In the genomic region with DNA sequence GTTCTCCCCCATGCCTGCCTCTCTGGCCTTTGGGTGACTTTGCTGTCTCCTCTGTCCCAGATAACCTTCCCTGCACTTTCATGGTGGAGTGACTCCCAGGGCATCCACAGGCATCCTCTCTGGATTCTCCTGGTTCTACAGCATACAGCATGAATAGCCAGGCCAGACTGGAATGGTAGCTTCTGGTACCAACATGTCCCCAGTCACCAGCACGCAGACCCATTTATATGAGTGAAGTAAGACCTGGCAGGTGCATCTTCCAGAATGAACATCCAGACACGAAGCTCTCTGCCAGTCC, we compare ENCODE assay signal across 12 mouse cellular contexts. TPM values are rescaled to one million over a fixed set of nuclear protein-coding genes. Genes with fewer than 3 reads are reported as not detected.
A peak's percentile ranks its signal among the peaks of the same experiment; 100 is the strongest.
DNase-seq lines count a peak whose midpoint lies in the region; ATAC-seq lines count a peak whose summit lies in the region.
"Had no signal": no experiment of that assay in that cellular context is flagged by ENCODE, and none has a peak within 500 bp of the region (broad histone marks: within the 10 kb centered on the region; RNA-seq: fewer than 3 reads in every experiment).

No protein-coding gene starts in this region.

- peak overlapping the region; percentile 95; the same call in 1 of the 2 replicates for H3K4me3 ChIP-seq in heart, embryonic 15.5 days
- H3K4me3 ChIP-seq in brown adipose tissue, adult 24 weeks (ENCODE audit: insufficient read depth, low read depth, low read length): 0 out of 2 replicates have a peak overlapping the region, but pooled peaks have one; percentile 13
- peak overlapping the region; percentile 93 for H3K4me3 ChIP-seq in hindbrain, embryonic 10.5 days
- peak overlapping the region; percentile 80 for H3K4me3 ChIP-seq in midbrain, embryonic 14.5 days (replicated peaks; ENCODE audit: low read depth, low read length)

- H3K9me3 ChIP-seq in heart, embryonic 15.5 days (replicated peaks): no peaks in the 10 kb centered on the region
- no peaks in the 10 kb centered on the region for H3K9me3 ChIP-seq in hindbrain, embryonic 10.5 days
- no peaks in the 10 kb centered on the region for H3K9me3 ChIP-seq in midbrain, embryonic 14.5 days (ENCODE audit: control insufficient read depth, low read length)

- H3K4me2 ChIP-seq in heart, embryonic 15.5 days: peak overlapping the region; percentile 79
- peak overlapping the region; percentile 75 for H3K4me2 ChIP-seq in midbrain, embryonic 14.5 days (ENCODE audit: low read length)

- H3K36me3 ChIP-seq in heart, embryonic 15.5 days: no peaks in the 10 kb centered on the region
- H3K36me3 ChIP-seq in hindbrain, embryonic 10.5 days: peaks cover 37% of the 10 kb centered on the region
- 0 out of 2 replicates have a peak, but pooled peaks cover 4% of the 10 kb centered on the region for H3K36me3 ChIP-seq in midbrain, embryonic 14.5 days (ENCODE audit: control insufficient read depth, insufficient read depth, low read length)

- H3K27ac ChIP-seq in heart, embryonic 15.5 days: 0 out of 2 replicates have a peak overlapping the region, but pooled peaks have one; percentile 34
- peak overlapping the region; percentile 44; the same call in 1 of the 2 replicates for H3K27ac ChIP-seq in brown adipose tissue, adult 24 weeks (replicated peaks; ENCODE audit: low read depth, low read length)
- peak overlapping the region; percentile 71 for H3K27ac ChIP-seq in hindbrain, embryonic 10.5 days
- H3K27ac ChIP-seq in midbrain, embryonic 14.5 days (replicated peaks; ENCODE audit: low read depth, low read length): no peak overlapping the region
- H3K27ac ChIP-seq: liver, embryonic 14.5 days had no signal

- intact Hi-C loops in gastrocnemius, postnatal 14 days (cut with DNase I; ENCODE audit: low total_unique reads): no loop called here

- DNase-seq in heart, adult 8-10 months (ENCODE audit: low spot score): no peak
- DNase-seq in hindbrain, embryonic 10.5 days (ENCODE audit: low spot score): no peak
- no peak for DNase-seq in midbrain, embryonic 14.5 days
- no peak for DNase-seq in yolk sac, embryonic 10.5 days (ENCODE audit: low spot score)
- DNase-seq in gastrocnemius, postnatal 14 days: no peak
- DNase-seq in ovary, adult 18-20 months (ENCODE audit: low spot score): no peak
- DNase-seq: cerebellum, postnatal 25 days; thymus, postnatal 36 days had no signal

- H3K27me3 ChIP-seq in heart, embryonic 15.5 days: no peaks in the 10 kb centered on the region
- no peaks in the 10 kb centered on the region for H3K27me3 ChIP-seq in hindbrain, embryonic 10.5 days (ENCODE audit: insufficient read depth, poor library complexity, severe bottlenecking)
- no peaks in the 10 kb centered on the region for H3K27me3 ChIP-seq in midbrain, embryonic 14.5 days (ENCODE audit: control insufficient read depth, insufficient read depth, low read length)

- WGBS in heart, embryonic 15.5 days: 80% methylated on average over 2 of the region's 2 CpGs
- WGBS in hindbrain, embryonic 10.5 days: 89% methylated on average over 2 of the region's 2 CpGs
- 57% methylated on average over 2 of the region's 2 CpGs for WGBS in midbrain, embryonic 14.5 days

- no peak for ATAC-seq in heart, embryonic 15.5 days (replicated peaks; ENCODE audit: insufficient number of reproducible peaks, insufficient read depth, low FRiP score, low read depth)
- ATAC-seq in midbrain, embryonic 14.5 days (ENCODE audit: low FRiP score, low TSS enrichment): no peak
- ATAC-seq: inflammation-experienced regulatory T-cells, adult 6 months had no signal

- no peak overlapping the region for H3K9ac ChIP-seq in heart, embryonic 15.5 days
- no peak overlapping the region; the same call in 1 of the 2 replicates for H3K9ac ChIP-seq in midbrain, embryonic 14.5 days (replicated peaks; ENCODE audit: low read length)
- H3K9ac ChIP-seq: liver, embryonic 14.5 days had no signal

- peaks cover 39% of the 10 kb centered on the region for H3K4me1 ChIP-seq in heart, embryonic 15.5 days (replicated peaks)
- no peaks in the 10 kb centered on the region for H3K4me1 ChIP-seq in brown adipose tissue, adult 24 weeks (ENCODE audit: control insufficient read depth, insufficient read depth, insufficient read length, low read length)
- H3K4me1 ChIP-seq in hindbrain, embryonic 10.5 days (replicated peaks): peaks cover 59% of the 10 kb centered on the region
- peaks cover 47% of the 10 kb centered on the region for H3K4me1 ChIP-seq in midbrain, embryonic 14.5 days (ENCODE audit: control insufficient read depth, insufficient read depth, low read length)

RNA-seq across cellular contexts. Expression of a gene that starts 2.1 kb away (rescaled TPM):
- polyA plus RNA-seq in heart, embryonic 15.5 days (2015; fragmentation: Nextera tagmentation; extraction: Ambion mirVana): 11.9 and 14.6 TPM in 2 replicates
- total RNA-seq in heart, adult 8-10 months (2022): 1 to 10 TPM; 4.6 to 6.4 (median 5.7) TPM
- 1.7 and 2.8 TPM in 2 replicates for polyA plus RNA-seq in brown adipose tissue, adult 24 weeks (2012; ENCODE audit: insufficient read depth, insufficient read length, missing spikeins)
- 42.7 and 45.6 TPM in 2 replicates for polyA plus RNA-seq in hindbrain, embryonic 10.5 days (2016; fragmentation: Nextera tagmentation; extraction: Ambion mirVana)
- 23.3 and 31.5 TPM in 2 replicates for polyA plus RNA-seq in midbrain, embryonic 14.5 days (2014; fragmentation: Nextera tagmentation; extraction: Ambion mirVana)
- total RNA-seq in gastrocnemius, postnatal 14 days (2021): 10 to 100 TPM in 1 of 2 experiments, 1 to 10 TPM in 1; 8.2 to 10.9 TPM

RNA-seq across cellular contexts. Expression of a gene that starts 18.1 kb away (rescaled TPM):
- 18.4 and 18.9 TPM in 2 replicates for polyA plus RNA-seq in heart, embryonic 15.5 days (2015; fragmentation: Nextera tagmentation; extraction: Ambion mirVana)
- total RNA-seq in heart, adult 8-10 months (2022): 10 to 100 TPM in 3 of 4 experiments, 1 to 10 TPM in 1; 9.4 to 15.7 (median 13.7) TPM
- polyA plus RNA-seq in brown adipose tissue, adult 24 weeks (2012; ENCODE audit: insufficient read depth, insufficient read length, missing spikeins): 10.4 and 12.6 TPM in 2 replicates
- 29.3 and 30.8 TPM in 2 replicates for polyA plus RNA-seq in hindbrain, embryonic 10.5 days (2016; fragmentation: Nextera tagmentation; extraction: Ambion mirVana)
- polyA plus RNA-seq in midbrain, embryonic 14.5 days (2014; fragmentation: Nextera tagmentation; extraction: Ambion mirVana): 34.5 and 48.7 TPM in 2 replicates
- total RNA-seq in gastrocnemius, postnatal 14 days (2021): 1 to 10 TPM; 7.0 to 7.7 TPM

RNA-seq across cellular contexts. Expression of a gene that starts 30.0 kb away (rescaled TPM):
- 2.0 TPM in 1 of 2 replicates, not detected in the other for polyA plus RNA-seq in heart, embryonic 15.5 days (2015; fragmentation: Nextera tagmentation; extraction: Ambion mirVana)
- not detected for total RNA-seq in heart, adult 8-10 months (2022)
- not detected in 2 replicates for polyA plus RNA-seq in brown adipose tissue, adult 24 weeks (2012; ENCODE audit: insufficient read depth, insufficient read length, missing spikeins)
- polyA plus RNA-seq in hindbrain, embryonic 10.5 days (2016; fragmentation: Nextera tagmentation; extraction: Ambion mirVana): 0.76 and 1.6 TPM in 2 replicates
- 0.58 TPM in 1 of 2 replicates, not detected in the other for polyA plus RNA-seq in midbrain, embryonic 14.5 days (2014; fragmentation: Nextera tagmentation; extraction: Ambion mirVana)
- total RNA-seq in gastrocnemius, postnatal 14 days (2021): not detected
- polyA plus RNA-seq: inflammation-experienced regulatory T-cells, adult 6 months had no signal

RNA-seq across cellular contexts. Expression of a gene that starts 36.8 kb away (rescaled TPM):
- 546 and 708 TPM in 2 replicates for polyA plus RNA-seq in heart, embryonic 15.5 days (2015; fragmentation: Nextera tagmentation; extraction: Ambion mirVana)
- 100 to 1,000 TPM; 683 to 751 (median 738) TPM for total RNA-seq in heart, adult 8-10 months (2022)
- 819 and 928 TPM in 2 replicates for polyA plus RNA-seq in brown adipose tissue, adult 24 weeks (2012; ENCODE audit: insufficient read depth, insufficient read length, missing spikeins)
- polyA plus RNA-seq in hindbrain, embryonic 10.5 days (2016; fragmentation: Nextera tagmentation; extraction: Ambion mirVana): 292 and 328 TPM in 2 replicates
- 404 and 530 TPM in 2 replicates for polyA plus RNA-seq in midbrain, embryonic 14.5 days (2014; fragmentation: Nextera tagmentation; extraction: Ambion mirVana)
- 100 to 1,000 TPM; 321 to 366 TPM for total RNA-seq in gastrocnemius, postnatal 14 days (2021)

Comparison
In these comparisons a context has a peak if more than half of its experiments do, and no peak if none do; other contexts are left out.
1. H3K4me3 ChIP-seq: peak in every context shown above with its lines; median percentile 95 in heart, embryonic 15.5 days; 93 in hindbrain, embryonic 10.5 days; 80 in midbrain, embryonic 14.5 days; 13 in brown adipose tissue, adult 24 weeks.